Mouse (Mus musculus) MEL (cell line): ENCODE data around the gene Epdr1. TPM values are rescaled to one million over a fixed set of nuclear protein-coding genes. Genes with fewer than 3 reads are reported as not detected.

Experiments used
- DNase-seq: peaks from one replicate; pipeline ENCODE4 v3.0.0; 2011; ENCODE audit warnings: low read depth, low spot score
- H3K27ac ChIP-seq: 2 replicates; pipeline ENCODE4 v1.5.1; 2012; ENCODE audit warnings: low read depth, mild to moderate bottlenecking, control low read depth, low read length, moderate library complexity; ENCODE audit not compliant: control insufficient read depth
- H3K27me3 ChIP-seq, 2 experiments: fragments of 150-350 bp in 1 of 2; sonication (generic) in 1 of 2; 2 replicates each; pipeline ENCODE4 v1.6.1; 2012; ENCODE audit warnings: low read length in 2 of 2, mild to moderate bottlenecking in 2 of 2, improper control_type of control experiment in 1 of 2, moderate library complexity in 1 of 2; ENCODE audit not compliant: insufficient read depth in 2 of 2, control insufficient read depth in 1 of 2
- H3K36me3 ChIP-seq, 2 experiments: 2 replicates each; pipeline ENCODE4 v1.6.1; 2012 to 2014; ENCODE audit warnings: low read length in 2 of 2, improper control_type of control experiment in 1 of 2, inconsistent platforms in 1 of 2, mild to moderate bottlenecking in 1 of 2; ENCODE audit not compliant: insufficient read depth in 2 of 2, control insufficient read depth in 1 of 2
- H3K4me1 ChIP-seq, 2 experiments: fragments of 150-350 bp in 1 of 2; sonication (generic) in 1 of 2; 2 replicates each; pipeline ENCODE4 v1.6.1; 2012; ENCODE audit warnings: low read length in 2 of 2, improper control_type of control experiment in 1 of 2, mild to moderate bottlenecking in 1 of 2; ENCODE audit not compliant: insufficient read depth in 2 of 2, control insufficient read depth in 1 of 2
- H3K4me3 ChIP-seq, 2 experiments: fragments of 150-350 bp in 1 of 2; sonication (generic) in 1 of 2; 2 replicates each; pipeline ENCODE4 v1.5.1; 2012; ENCODE audit warnings: low read depth in 2 of 2, low read length in 2 of 2, mild to moderate bottlenecking in 2 of 2, moderate library complexity in 2 of 2, control low read depth in 1 of 2, improper control_type of control experiment in 1 of 2; ENCODE audit not compliant: control insufficient read depth in 1 of 2, insufficient read depth in 1 of 2
- H3K79me2 ChIP-seq: 2 replicates; pipeline ENCODE4 v1.6.1; 2012; ENCODE audit warnings: mild to moderate bottlenecking, low read length, moderate library complexity; ENCODE audit not compliant: control insufficient read depth, poor library complexity, insufficient read depth
- H3K9ac ChIP-seq: 2 replicates; pipeline ENCODE4 v1.6.1; 2012; ENCODE audit warnings: low read depth, mild to moderate bottlenecking, control low read depth, low read length, moderate library complexity; ENCODE audit not compliant: control insufficient read depth, poor library complexity, severe bottlenecking
- H3K9me3 ChIP-seq: fragments of 150-350 bp; sonication (generic); replicated peaks from 2 replicates; pipeline ENCODE4 v1.6.1; 2012; ENCODE audit warnings: mild to moderate bottlenecking, low read length, improper control_type of control experiment, moderate library complexity; ENCODE audit not compliant: insufficient read depth
- BHLHE40 ChIP-seq: IDR thresholded peaks from 2 replicates; pipeline ENCODE4 v1.6.1; 2012; ENCODE audit warnings: low read depth, mild to moderate bottlenecking, inconsistent platforms, low read length, improper control_type of control experiment, borderline replicate concordance
- CHD1 ChIP-seq: IDR thresholded peaks from 2 replicates; pipeline ENCODE4 v1.6.1; 2012; ENCODE audit warnings: low read depth, mild to moderate bottlenecking, inconsistent platforms, low read length, improper control_type of control experiment
- CHD2 ChIP-seq: IDR thresholded peaks from 2 replicates; pipeline ENCODE4 v1.6.1; 2011; ENCODE audit warnings: low read length, improper control_type of control experiment
- E2F4 ChIP-seq: IDR thresholded peaks from 2 replicates; pipeline ENCODE4 v1.6.1; 2011; ENCODE audit warnings: low read depth, low read length, improper control_type of control experiment, borderline replicate concordance
- EP300 ChIP-seq, 2 experiments: IDR thresholded peaks; 2 replicates each; pipeline ENCODE4 v1.6.1; 2011; ENCODE audit warnings: improper control_type of control experiment in 2 of 2, low read length in 2 of 2, low read depth in 1 of 2, mild to moderate bottlenecking in 1 of 2
- GATA1 ChIP-seq: IDR thresholded peaks from 2 replicates; pipeline ENCODE4 v1.6.1; 2011; ENCODE audit warnings: low read depth, low read length, improper control_type of control experiment
- HCFC1 ChIP-seq: IDR thresholded peaks from 2 replicates; pipeline ENCODE4 v1.6.1; 2012; ENCODE audit warnings: low read depth, mild to moderate bottlenecking, inconsistent platforms, low read length, improper control_type of control experiment, moderate library complexity
- JUND ChIP-seq: IDR thresholded peaks from 2 replicates; pipeline ENCODE4 v1.6.1; 2011; ENCODE audit warnings: low read depth, mild to moderate bottlenecking, improper control_type of control experiment, low read length
- KAT2A ChIP-seq: conservative IDR thresholded peaks from 2 replicates; pipeline ENCODE4 v1.6.1; 2012; ENCODE audit warnings: low read depth, low read length, improper control_type of control experiment, inconsistent platforms
- MAFK ChIP-seq: IDR thresholded peaks from 2 replicates; pipeline ENCODE4 v1.6.1; 2011; ENCODE audit warnings: low read depth, mild to moderate bottlenecking, low read length, improper control_type of control experiment, borderline replicate concordance
- MAZ ChIP-seq: IDR thresholded peaks from 2 replicates; pipeline ENCODE4 v1.6.1; 2012; ENCODE audit warnings: low read depth, mild to moderate bottlenecking, inconsistent platforms, low read length, improper control_type of control experiment
- MEF2A ChIP-seq: IDR thresholded peaks from 2 replicates; pipeline ENCODE4 v1.6.1; 2014; ENCODE audit warnings: low read depth, mild to moderate bottlenecking, inconsistent platforms, low read length, improper control_type of control experiment; ENCODE audit not compliant: poor library complexity, insufficient replicate concordance, severe bottlenecking; ENCODE audit errors: extremely low read depth
- MYB ChIP-seq: IDR thresholded peaks from 2 replicates; pipeline ENCODE4 v1.6.1; 2011; ENCODE audit warnings: mild to moderate bottlenecking, low read depth, low read length, improper control_type of control experiment
- MYC ChIP-seq: IDR thresholded peaks from 2 replicates; pipeline ENCODE4 v1.6.1; 2011; ENCODE audit warnings: low read depth, mild to moderate bottlenecking, low read length, improper control_type of control experiment, moderate library complexity
- NELFE ChIP-seq: IDR thresholded peaks from 2 replicates; pipeline ENCODE4 v1.6.1; 2011; ENCODE audit warnings: low read depth, low read length, improper control_type of control experiment
- POLR2AphosphoS2 ChIP-seq: IDR thresholded peaks from 2 replicates; pipeline ENCODE4 v1.6.1; 2011; ENCODE audit warnings: low read length, improper control_type of control experiment
- POLR2AphosphoS5 ChIP-seq: IDR thresholded peaks from 2 replicates; pipeline ENCODE4 v1.6.1; 2012; ENCODE audit warnings: low read depth, borderline replicate concordance, mild to moderate bottlenecking, inconsistent platforms, low read length, moderate library complexity, mixed read lengths
- RAD21 ChIP-seq: IDR thresholded peaks from 2 replicates; pipeline ENCODE4 v1.6.1; 2011; ENCODE audit warnings: mild to moderate bottlenecking, low read depth, low read length, improper control_type of control experiment
- RCOR1 ChIP-seq: IDR thresholded peaks from 2 replicates; pipeline ENCODE4 v1.6.1; 2012; ENCODE audit warnings: low read depth, mild to moderate bottlenecking, inconsistent platforms, low read length, improper control_type of control experiment
- SIN3A ChIP-seq: IDR thresholded peaks from 2 replicates; pipeline ENCODE4 v1.6.1; 2012; ENCODE audit warnings: low read length, improper control_type of control experiment, inconsistent platforms
- TAL1 ChIP-seq: IDR thresholded peaks from 2 replicates; pipeline ENCODE4 v1.6.1; 2012; ENCODE audit warnings: mild to moderate bottlenecking, inconsistent platforms, low read length, moderate library complexity, mixed read lengths
- TBP ChIP-seq: IDR thresholded peaks from 2 replicates; pipeline ENCODE4 v1.8.0; 2011; ENCODE audit warnings: low read depth, low read length, improper control_type of control experiment
- TCF12 ChIP-seq: IDR thresholded peaks from 2 replicates; pipeline ENCODE4 v1.6.1; 2014; ENCODE audit warnings: low read depth, mild to moderate bottlenecking, inconsistent platforms, low read length, improper control_type of control experiment, moderate library complexity
- USF1 ChIP-seq: IDR thresholded peaks from 2 replicates; pipeline ENCODE4 v1.6.1; 2014; ENCODE audit warnings: low read depth, mild to moderate bottlenecking, inconsistent platforms, low read length, improper control_type of control experiment, moderate library complexity
- ZC3H11A ChIP-seq: IDR thresholded peaks from 2 replicates; pipeline ENCODE4 v1.6.1; 2012; ENCODE audit warnings: low read depth, mild to moderate bottlenecking, inconsistent platforms, low read length, improper control_type of control experiment
- ZKSCAN1 ChIP-seq: IDR thresholded peaks from 2 replicates; pipeline ENCODE4 v1.6.1; 2012; ENCODE audit warnings: low read depth, mild to moderate bottlenecking, inconsistent platforms, low read length, improper control_type of control experiment, moderate library complexity
- ZMIZ1 ChIP-seq: IDR thresholded peaks from 2 replicates; pipeline ENCODE4 v1.6.1; 2012; ENCODE audit warnings: low read depth, mild to moderate bottlenecking, inconsistent platforms, low read length, improper control_type of control experiment, moderate library complexity
- polyA plus RNA-seq, 2 experiments: library from polyadenylated mRNA; stranded (reverse) in 1 of 2; unstranded in 1 of 2; fragments of >175 nt in 1 of 2; fragments of >200 nt in 1 of 2; gene quantifications; 2 replicates each; pipeline versions ENCODE4 v1.2.1 to v1.2.4; 2012; ENCODE audit warnings: low replicate concordance in 2 of 2, low read depth in 1 of 2; ENCODE audit not compliant: insufficient read length in 2 of 2, insufficient read depth in 1 of 2, missing spikeins in 1 of 2
- total RNA-seq: library from RNA; depleted of rRNA; stranded (reverse); fragments of 300-350 nt; gene quantifications from 2 replicates; pipeline ENCODE4 v1.2.3, GENCODE M21; 2012

The Epdr1 gene
- total and polyA plus RNA-seq, 3 experiments, result not detected

DNA sequence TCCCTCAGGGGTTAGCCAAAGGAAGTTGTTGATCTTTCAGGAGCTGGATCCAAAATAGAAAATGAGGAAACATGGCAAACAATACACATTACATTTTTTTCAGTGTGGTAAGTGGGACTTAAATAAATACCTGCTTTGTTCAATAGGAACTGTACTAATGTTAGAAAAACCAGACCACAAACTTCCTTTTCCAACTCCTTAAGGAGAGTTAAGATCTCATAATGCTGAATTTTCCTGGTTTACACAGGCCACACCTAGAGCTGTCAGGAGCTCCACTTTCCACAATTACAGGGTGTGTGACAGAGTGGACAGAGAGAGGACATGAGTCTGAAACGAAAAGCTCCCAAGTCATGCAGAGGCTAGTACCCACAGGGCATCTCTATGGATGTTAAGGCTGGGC lies 16.0 kb downstream of the Epdr1 start:
- Histone ChIP-seq H3K4me3 (no peak overlapping the region), H3K27ac (no peak overlapping the region), H3K4me1 (peaks cover 9 to 18% of the 10 kb centered on the region in 2 experiments), H3K27me3 (no peaks in the 10 kb centered on the region), H3K36me3 (peaks cover 0 to 13% of the 10 kb centered on the region in 2 experiments; a peak in 2 of 4 replicates), H3K9ac (no peak overlapping the region), H3K79me2 (no peaks in the 10 kb centered on the region)
- no peak for DNase-seq
- TF ChIP-seq ZKSCAN1, result no peak
- TF ChIP-seq CHD2, result no peak
- no peak for TF ChIP-seq MAFK
- TF ChIP-seq TCF12, result no peak
- no peak for TF ChIP-seq MYC
- TF ChIP-seq ZC3H11A, result no peak
- TF ChIP-seq E2F4, result no peak
- no peak for TF ChIP-seq EP300 (IDR thresholded peaks at IDR 0.05; ENCODE audit: low read depth in 1 of 2, low read length in 2 of 2)
- TF ChIP-seq POLR2AphosphoS2, result no peak
- TF ChIP-seq TAL1, result no peak
- no peak for TF ChIP-seq HCFC1
- TF ChIP-seq USF1, result no peak
- TF ChIP-seq MYB, result no peak
- TF ChIP-seq MEF2A, result no peak
- TF ChIP-seq GATA1, result no peak
- no peak for TF ChIP-seq KAT2A
- no peak for TF ChIP-seq TBP
- TF ChIP-seq, all 39 proteins: peak for 0
- H3K9me3 ChIP-seq, result no peaks in the 10 kb centered on the region

- Histone ChIP-seq H3K9ac (no peak overlapping the region), H3K9me3 (no peaks in the 10 kb centered on the region), H3K4me1 (peaks cover 9 to 16% of the 10 kb centered on the region in 2 experiments), H3K79me2 (no peaks in the 10 kb centered on the region), H3K27me3 (no peaks in the 10 kb centered on the region), H3K27ac (no peak overlapping the region), H3K4me3 (no peak overlapping the region), H3K36me3 (peaks cover 0 to 8% of the 10 kb centered on the region in 2 experiments; a peak in 2 of 4 replicates)
- TF ChIP-seq MYB (no peak), MAZ (no peak), ZKSCAN1 (no peak), SIN3A (no peak), CHD1 (no peak), NELFE (no peak), HCFC1 (no peak), JUND (no peak), KAT2A (no peak), ZMIZ1 (no peak), BHLHE40 (no peak), RCOR1 (no peak), RAD21 (no peak), EP300 (IDR thresholded peaks at IDR 0.05; ENCODE audit: low read depth in 1 of 2, low read length in 2 of 2) (no peak), POLR2AphosphoS5 (no peak), POLR2AphosphoS2 (no peak), USF1 (no peak)
- no peak for DNase-seq
These were observed 17.2 kb downstream of the Epdr1 start for GRCm38 (mm10) chr13:19602531-19602930.
